Mouse (Mus musculus) kidney, adult 18-20 months (tissue): ENCODE measurements around the gene Jpt2.
"Not testable (repeated sequence)": the region's sequence is repeated elsewhere in the genome, so short reads cannot be mapped to it uniquely, and the experiment has no call there.

Experiments used
- DNase-seq: peaks from one replicate; pipeline ENCODE4 v3.0.0; 2021

The Jpt2 gene

DNA sequence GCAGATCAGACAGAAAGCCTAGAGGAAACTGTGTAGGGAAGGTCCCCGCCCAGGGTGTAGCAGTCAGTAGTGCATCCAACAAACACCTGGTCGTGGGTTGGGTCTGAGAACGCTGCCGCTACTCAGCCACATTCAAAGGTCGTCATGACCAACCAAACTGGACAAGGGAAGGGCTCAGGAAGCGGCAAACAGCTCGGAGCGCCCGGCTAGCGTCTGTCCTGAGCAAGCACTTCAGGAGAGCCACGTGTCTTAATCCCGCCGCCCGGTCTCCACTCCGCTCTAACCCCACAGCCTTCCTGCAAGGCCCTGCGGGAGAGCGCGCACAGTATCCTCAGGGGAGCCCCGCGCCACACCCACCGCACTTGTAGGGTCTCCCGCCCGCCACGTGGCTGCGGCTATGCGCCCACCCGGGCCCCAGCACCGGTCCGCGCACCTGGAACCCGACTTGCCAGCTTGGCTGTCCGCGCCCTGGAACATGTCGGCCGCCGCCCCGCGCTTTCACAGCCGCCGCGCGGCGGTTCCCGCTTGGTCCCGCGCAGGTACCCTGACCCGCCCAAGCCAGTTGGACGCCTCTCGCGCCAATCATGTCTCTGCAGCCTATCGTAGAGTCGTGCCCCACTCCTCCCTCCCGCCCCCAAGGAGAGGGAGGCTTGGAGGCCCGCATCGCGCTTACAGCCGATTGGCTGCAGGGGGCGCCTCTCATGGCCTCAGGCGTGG, at the start of gene Jpt2:
Gene Jpt2 (minus strand): TSS at position 555 of the 717 bp plus-strand sequence.
- DNase-seq, result peak; percentile 98

DNA sequence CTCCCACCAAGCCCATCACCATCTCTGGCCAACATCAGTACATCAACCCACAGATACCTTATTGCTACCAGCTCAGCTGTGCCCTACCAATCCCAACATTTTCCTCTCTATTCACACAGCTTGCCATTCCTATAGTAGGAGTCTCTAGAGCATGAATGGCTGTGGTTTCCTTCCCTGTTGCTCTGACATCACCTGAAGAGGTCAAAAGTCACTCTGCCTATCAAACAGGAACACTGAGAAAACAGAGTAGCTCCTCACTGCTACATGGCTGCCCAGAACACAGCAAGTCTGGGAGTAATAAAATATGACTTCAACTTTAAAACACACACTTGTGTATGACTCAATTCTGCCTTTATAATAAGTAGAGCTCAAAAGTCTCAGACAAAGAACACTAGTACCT, 47.0 kb upstream of the Jpt2 start:
- no peak for DNase-seq

DNA sequence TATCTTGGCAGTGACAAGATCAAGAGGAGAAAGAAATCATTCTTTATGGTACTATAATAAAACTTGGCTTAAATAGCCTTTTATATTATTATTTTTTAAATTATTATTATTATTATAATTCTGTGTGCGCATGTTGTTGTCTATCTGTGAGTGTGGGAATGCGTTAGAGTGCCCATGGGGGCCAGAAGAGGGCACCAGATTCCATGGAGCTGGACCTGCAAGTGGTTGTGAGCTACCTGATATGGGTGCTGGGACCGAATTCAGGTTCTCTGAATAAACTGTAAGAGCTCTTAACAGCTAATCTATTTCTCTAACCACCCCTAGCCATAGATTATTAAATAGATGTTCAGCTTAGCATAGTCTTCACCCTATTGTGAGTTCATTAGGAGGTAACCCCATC, 44.6 kb upstream of the Jpt2 start:
- DNase-seq, result no peak

DNA sequence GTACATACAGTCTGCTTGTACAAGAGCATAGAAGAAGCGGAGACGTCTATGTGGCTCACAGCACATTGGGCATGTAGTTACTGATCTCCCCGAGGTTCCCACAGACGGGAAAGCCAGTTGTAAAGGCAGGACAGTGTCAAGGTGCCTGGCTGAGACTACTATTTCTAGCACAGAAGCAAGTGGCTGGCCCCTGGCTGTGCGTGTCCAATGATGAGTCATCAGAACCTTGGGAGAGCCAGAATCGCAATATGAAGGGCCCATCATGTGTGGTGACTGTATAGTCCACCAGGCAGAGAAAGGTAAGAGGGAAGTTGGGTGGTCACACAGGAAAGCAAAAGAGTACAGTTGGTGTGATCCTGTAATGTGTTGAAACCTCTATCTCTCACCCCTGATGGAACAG, 34.2 kb upstream of the Jpt2 start:
- no peak for DNase-seq

DNA sequence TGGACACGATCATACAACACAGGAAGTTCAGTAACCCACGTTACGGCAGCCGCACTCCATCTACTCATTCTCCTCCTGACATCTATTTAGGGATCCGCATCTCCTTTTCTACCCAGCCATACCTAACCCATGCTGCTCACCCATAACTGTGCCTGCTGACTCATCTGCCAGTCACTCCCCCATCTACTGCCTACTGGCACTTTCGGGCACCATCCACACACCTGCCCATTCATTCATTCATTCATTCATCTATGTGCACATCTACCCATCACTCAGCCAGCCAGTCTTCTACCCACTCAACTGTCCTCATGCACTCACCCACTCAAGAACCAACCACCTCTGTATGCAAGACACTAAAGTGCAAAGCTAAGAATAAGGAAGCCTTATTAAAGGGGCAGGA, 26.7 kb upstream of the Jpt2 start:
- no peak for DNase-seq

DNA sequence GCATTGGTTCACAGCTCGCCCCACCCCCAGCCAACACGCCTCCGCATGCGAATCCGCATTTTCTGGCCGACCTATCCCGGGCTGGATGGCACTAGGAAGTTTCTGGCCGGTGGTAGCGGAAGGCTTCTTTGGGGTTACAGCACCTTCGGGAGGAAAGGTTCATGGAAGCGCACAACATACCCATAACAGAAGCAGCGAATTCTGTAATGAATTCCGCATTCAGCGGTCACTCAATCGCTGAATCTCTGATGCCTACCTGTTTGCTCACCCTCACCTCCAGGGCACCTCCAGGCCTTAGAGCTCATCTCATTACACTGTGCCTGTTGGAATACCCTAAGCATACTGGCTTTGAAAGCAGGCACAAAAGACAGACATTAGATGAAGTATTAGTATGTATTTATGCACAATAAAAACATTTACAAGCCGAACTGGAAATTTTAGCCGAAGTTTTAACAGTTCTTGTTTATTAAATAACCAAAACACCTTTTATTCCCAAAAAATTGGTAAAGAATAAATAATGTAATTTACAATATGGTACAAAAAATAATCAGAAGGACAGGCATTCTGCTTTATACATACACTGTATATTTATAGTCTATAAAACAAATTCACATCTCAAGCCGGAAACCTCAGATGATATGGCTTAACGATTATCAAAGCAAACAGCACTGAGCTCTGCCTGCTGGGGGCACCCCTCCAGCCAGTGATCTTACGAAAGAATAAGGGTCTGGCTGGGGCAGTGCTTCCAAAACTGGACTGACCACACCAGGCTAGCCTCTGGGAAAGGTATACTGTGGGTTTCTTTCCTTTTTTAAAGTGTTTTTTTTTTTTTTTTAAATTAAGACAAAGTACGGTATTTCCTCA, 595 bp upstream of the Jpt2 start:
- DNase-seq, result no peak

DNA sequence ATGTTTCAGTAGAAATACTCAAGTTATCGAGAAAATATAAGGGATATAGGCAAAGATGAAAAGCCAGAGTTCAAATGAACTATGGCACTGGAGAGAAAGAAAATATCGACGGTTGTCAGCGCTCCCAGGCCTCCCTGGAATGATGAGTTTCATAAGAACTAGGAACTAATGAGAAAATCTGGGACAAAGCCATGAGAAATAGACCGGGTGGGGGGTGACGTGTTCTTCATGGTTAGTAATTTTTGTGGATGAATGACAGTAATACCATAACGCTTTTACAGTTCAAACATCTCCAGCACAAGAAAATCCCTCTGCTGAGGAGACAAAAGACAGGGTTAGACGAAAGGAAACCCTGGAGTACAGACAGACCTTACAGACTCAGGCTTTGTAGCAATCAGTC, 1.1 kb downstream of the Jpt2 start:
- DNase-seq, result no peak

DNA sequence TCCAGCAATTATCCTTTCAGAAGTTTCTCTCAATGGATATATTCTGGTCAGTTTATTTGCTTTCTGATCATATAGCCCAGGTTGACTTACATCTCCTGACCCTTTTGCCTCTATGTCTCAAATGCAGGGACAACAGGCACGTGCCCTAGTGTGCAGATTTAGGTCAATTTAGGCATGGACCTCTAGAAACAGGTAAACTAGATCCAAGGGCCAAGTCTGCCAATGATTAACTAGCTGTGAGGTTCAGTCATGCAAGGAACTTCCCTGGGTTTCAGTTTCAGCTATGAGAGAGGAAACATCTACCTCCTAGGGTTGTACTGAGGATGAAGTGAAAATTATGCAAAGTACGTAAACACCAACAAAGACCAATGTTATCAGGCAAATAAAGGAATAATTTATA, 7.2 kb downstream of the Jpt2 start:
- peak; percentile 66 for DNase-seq

DNA sequence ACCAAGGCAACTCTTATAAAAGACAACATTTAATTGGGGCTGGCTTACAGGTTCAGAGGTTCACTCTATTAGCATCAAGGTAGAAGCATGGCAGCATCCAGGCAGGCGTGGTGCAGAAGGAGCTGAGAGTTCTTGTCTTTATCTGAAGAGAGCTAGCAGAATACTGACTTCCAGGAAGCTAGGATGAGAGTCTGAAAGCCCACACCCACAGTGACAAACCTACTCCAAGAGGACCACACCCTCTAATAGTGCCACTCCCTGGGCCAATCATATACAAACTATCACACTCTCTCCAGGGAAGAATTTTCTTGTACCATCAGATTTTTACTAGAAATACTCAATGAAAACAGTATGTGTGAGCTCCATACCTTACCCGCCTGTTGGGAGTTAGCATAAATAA, 9.8 kb downstream of the Jpt2 start:
- DNase-seq, result no peak

DNA sequence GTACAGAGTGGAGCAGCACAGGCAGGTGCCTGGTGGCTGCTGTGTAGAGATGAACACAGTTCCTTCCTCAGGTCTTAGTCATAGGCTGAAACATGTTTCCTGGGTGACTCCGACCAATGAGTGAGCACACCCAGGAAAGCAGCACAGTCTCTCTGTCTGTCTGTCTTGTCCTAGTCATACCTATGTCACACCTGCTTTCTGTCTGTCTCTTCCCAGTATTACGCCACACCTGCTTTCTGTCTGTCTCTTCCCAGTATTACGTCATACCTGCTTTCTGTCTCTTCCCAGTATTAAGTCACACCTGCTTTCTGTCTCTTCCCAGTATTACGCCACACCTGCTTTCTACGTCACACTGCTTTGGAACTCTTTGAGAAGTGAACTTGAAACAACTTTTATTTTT, 12.3 kb downstream of the Jpt2 start:
- no peak for DNase-seq

DNA sequence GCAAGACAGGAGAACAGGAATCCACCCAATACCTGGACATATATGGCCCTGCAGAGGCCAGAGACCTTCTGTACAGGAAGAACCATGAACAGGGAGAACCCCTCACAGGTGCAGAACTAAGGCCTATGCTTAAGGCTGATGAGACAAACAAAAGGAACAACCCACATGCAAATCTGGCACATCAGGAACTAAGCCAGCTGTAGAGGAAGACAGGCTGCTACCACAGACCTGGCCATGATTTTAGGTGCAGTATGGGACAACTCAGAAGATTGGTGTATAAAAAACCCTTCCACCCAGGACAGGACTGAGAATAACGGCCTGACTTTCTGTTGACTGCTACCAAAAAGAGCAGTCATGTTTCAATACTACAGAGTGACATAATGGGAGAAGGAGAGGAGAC, 16.9 kb downstream of the Jpt2 start:
- not testable (repeated sequence) for DNase-seq

DNA sequence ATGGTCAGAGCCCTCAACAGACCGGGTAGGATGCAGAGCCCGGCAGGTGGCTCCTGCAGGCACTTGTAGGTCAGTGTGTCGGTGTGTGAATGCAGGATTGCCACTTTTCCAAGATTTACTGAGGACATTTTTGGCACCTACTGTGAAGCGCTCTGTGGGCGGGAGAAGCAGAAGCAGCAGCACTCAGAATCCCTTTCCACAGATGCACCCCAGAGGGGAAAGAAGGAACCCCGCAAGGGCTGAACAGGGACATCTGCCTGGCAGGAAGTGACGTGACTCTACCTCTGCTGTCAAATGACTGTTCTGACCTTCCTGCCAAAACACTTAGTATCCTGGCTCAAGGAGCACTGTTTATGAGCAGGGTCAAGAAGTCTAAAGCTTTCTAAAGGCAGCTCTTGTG, 17.5 kb downstream of the Jpt2 start:
- no peak for DNase-seq

DNA sequence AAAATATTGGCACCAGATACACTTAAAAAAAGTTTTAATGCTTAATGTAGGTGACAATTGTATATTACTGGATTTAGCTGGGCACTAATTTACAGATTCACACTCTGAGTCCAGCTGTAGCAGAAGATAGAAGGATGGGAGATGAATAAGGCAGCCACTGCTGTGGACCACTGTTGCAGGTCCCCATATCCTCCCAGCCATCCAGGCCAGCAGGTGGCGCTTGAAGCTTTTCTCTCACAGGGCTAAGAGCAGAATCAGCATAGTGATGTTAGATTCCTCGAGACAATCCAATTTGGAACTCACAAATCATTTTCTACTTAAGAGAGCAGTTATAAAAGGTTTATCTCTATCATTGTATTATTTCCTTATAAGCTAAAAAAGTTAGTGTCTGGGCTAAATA, 18.0 kb downstream of the Jpt2 start:
- DNase-seq, result peak; percentile 70

DNA sequence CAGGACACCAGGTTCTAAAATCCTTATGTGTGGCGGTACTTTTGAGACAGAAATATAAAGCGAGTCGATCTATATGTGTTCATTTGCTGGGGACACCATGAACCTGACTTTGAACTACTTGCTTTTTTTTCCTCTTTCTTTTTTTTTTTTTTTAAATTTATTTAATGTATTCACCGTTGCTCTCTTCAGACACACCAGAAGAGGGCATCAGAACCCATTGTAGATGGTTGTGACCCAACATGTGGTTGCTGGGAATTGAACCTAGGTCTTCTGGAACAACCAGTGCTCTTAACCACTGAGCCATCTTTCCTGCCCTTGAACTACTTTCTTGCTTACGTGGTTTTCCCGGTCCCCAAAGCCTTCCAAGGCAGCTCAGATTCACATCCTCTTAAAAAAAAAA, 23.2 kb downstream of the Jpt2 start:
- no peak for DNase-seq

DNA sequence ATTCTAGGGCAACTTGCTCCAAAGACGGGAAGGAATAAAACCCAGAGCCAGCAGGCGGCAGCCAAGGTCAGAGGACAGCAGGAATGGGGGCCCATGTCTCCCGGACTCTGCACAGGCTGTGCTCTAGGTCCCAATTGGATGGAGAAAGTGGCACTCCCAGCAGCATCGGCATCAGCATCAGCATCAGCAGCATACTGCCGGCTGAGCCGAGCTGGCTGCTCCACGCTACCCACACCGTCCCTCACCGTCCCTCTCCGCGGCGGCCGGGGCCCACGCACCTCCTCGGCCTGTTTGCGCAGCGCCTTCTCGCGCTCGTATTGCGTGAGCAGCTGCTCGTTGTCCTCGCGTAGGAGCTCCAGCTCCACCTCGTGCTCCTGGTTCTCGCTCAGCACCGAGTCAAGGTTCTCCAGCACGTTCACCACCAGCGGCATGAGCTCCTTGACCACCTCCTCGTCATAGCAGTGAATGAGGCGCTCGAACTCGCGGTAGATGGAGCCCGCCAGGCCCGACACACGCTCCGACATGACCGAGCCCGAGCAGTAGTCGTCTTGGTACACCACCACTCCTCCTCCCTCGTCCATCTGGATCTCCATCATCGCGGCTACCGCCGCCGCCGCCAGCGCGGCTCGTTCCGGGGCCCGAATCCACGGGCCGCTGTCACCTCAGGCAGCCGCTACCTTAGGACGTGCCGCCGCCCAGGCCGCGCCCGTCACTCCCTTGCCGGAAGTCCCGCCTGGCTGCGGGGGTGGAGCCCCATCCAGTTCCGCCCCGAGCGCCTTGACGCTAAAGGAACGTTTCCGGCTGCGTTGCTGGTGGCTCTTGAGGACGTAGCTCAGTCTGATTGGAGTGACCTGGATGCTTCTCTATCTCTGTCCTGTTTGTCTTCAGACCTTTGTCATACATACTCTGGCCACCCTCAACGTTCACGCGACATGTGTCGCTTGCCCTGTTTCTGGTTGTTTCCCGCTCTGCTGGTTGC, 23.9 kb downstream of the Jpt2 start, which contains the start of gene Mapk8ip3:
Gene Mapk8ip3 (minus strand): TSS at position 719 of the 979 bp plus-strand sequence.
- peak; percentile 96 for DNase-seq

DNA sequence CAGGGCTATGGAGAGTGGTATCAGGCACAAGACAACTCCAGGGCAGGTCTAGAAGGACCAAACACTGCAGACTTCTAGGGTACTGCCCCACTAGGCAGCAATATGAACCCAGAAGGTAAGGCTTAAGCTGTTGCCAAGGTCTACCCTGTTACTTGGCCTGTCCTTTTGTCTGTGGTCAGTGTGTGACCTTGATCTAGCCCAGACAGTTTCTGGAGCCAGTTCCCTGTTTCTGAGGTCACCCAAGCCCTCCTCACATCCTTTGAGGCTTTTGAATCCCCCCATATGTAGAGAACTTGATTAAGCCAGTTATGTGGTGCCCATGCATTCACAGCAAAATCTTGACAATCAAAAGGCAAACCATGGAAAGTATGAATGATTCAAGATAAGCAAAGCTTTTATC, 24.8 kb downstream of the Jpt2 start:
- DNase-seq, result no peak

DNA sequence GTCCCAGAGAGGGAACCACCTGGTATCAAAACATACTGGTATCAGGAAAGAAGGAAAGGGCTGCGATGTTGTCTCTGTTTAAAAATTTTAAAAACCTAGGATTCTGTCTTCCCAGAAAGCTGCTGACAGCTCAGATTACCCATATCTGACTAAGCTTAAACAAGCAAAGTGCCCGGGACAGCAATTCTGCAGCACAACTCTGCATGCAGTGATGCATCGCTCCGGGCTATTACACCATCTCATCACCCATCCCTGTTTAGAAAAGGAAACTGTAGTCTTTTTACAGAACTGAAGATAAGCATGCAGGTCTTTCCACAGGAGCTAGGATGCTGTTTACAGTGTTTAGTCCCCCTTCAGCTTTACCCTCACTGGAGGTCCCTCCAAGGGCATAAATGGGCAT, 25.6 kb downstream of the Jpt2 start:
- no peak for DNase-seq

DNA sequence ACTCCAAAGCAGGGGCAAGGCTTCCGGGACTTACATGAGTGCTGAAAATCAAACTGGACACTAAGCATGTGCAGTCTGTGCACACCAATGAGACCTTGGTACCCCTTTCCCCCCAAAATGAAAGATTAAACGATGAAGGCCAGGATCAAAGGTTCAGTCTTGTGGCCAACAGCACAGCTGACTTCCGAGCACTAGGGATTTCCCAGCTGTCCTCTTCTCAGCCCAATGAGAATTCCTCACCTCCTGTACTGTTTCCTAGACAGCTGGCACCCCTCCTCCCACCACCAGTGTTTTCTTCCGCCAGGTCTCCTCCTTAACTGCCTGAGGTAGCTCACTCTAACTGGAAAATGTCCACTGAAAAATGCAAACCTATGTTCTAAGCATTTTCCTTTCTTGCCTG, 27.3 kb downstream of the Jpt2 start:
- DNase-seq, result no peak

DNA sequence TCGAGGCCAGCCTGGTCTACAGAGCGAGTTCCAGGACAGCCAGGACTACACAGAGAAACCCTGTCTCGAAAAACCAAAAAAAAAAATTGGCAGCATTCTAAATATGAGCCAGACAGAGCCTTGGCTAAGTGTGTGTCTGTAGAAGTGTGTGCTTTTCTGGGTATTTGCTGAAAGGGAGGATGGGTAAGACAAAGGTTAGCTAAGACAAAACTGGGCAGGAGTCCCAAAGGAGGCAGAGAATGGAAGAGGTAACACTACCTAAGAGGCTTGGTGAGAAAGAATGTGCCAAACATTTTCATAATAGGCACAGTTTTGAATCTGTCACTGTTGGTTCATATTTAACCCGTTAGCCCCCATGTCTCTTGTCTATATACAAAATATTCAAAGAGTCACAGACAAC, 28.1 kb downstream of the Jpt2 start:
- DNase-seq, result no peak

DNA sequence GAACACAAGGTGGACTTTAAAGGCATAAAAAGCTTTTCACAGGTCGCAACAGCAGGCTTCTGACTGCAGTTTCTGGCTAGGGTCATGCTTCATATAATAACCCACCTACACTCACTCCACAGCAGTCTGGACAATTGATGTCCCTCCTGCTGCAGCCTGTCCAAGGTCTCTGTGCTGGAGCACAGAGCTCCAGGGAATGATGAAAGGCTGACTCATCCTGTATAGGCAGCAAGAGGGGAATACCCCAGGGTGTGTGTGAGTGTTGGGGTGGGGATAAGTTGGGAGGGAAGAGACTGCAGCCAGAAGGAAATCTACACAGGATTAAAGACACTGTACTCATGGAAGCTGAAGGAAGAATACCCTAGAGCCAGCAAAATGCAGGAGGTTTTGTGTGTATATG, 31.0 kb downstream of the Jpt2 start:
- DNase-seq, result no peak

DNA sequence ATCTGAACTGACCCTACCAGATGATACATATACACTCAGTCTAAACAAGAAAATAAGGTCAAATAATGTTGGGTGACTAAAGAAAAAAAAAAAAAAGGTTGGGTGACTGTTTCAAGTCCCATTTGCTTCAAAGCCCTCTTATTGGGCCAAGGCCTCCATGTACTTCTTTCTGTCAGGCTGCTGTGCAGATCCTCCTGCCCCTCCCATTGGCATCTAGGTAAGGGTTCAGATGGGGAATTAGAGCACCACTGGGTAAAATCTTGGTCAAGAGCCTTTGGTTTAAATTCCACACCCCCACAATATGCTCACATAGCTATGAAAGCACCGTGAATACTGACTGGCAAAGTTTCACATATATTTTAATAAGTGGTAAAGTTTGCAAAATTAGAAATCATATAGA, 37.2 kb downstream of the Jpt2 start:
- no peak for DNase-seq

DNA sequence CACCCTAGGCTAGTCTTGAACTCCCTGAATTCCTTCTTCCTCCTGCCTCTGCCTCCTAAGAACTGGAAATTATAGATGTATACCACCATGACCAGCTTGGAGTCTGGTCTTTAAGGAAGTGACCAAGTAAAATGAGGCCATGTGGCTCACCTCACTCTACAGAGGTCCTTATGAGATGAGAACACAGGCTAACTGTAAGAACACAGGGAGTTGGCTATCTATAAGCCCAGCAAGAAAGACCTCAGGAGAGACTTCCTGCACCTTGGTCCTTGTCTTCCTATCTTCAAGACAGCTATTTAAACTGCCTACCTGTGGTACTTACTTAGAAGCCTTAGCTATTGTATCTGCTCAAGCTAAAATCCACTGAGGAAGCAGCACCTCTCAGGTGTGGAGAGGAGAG, 46.5 kb downstream of the Jpt2 start:
- no peak for DNase-seq

DNA sequence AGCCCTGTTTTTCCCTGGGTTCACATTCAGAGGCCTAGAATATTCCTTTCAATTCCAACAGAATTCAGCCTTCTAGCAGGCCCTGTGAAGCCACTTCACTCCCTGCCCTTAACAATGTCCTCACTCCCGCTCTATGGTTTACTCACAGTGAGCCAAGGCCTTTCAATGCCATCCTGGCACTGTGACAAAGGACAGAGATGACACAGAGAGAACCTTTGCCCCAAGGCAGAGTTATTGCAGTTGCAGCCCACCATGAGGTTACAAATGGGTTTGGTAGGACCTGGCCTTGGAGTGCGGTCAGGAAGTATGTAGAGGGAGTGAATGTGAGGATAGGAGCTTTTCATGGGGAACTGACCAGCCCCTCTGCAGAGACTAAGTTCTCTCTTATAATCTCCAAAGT, 52.9 kb downstream of the Jpt2 start:
- no peak for DNase-seq
